Mouse (Mus musculus) liver, embryonic 14.5 days (tissue): ENCODE data around the gene Slc25a45.

Experiments
- CTCF ChIP-seq: IDR thresholded peaks from 2 replicates; pipeline ENCODE4 v1.5.1; 2016; ENCODE audit warnings: antibody characterized with exemption, low read depth, control low read depth
- EP300 ChIP-seq: IDR thresholded peaks from 2 replicates; pipeline ENCODE4 v1.6.1; 2016; ENCODE audit warnings: antibody characterized with exemption, low read depth

DNA sequence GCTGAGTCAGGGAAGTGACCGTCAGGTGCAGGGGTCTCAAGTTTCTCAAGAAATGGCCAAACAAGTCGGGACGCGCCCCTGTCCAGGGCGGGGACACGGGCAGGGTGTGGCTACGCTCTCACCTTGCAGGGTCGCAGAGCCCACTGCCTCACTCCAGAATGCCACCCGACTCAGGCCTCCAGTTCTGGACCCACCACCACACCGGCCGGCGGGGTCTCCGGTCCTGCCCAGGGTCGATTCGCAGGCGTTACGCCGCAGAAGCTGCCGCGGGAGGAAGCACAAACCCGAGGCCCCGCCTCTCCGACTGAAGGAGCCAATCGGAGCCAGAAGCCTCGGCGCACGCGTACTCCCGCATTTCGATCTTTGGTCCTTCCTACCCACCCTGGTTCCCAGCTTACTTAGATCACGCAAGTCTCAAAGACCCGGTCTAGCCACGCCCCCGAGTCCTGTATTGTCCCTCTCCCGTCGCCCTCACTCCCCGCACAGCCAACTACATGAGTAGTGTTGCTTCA, 2.6 kb upstream of the Slc25a45 start, which contains the start of gene Frmd8:
- TF ChIP-seq EP300 (no peak), CTCF (no peak)
